Mouse (Mus musculus) heart, embryonic 14.5 days (tissue): ENCODE data around the gene Dmrt1. TPM values are rescaled to one million over a fixed set of nuclear protein-coding genes. Genes with fewer than 3 reads are reported as not detected.

Experiments used
- ATAC-seq: fragments of 200-750 bp; cut with Nextera tagmentation; 2 replicates; pipeline ENCODE4 v1.8.0; 2017; ENCODE audit warnings: low read depth, moderate TSS enrichment; ENCODE audit not compliant: insufficient number of reproducible peaks, insufficient read depth, low FRiP score
- H3K27ac ChIP-seq, 2 experiments: fragments of 200-500 bp in 1 of 2; fragments of 300-500 bp in 1 of 2; sonication (generic) in 1 of 2; replicated peaks in 1 of 2; 2 replicates each; pipeline ENCODE4 v1.5.1; 2012 to 2014; ENCODE audit warnings: low read depth in 2 of 2, low read length in 2 of 2, control low read depth in 1 of 2, mild to moderate bottlenecking in 1 of 2, mixed read lengths in 1 of 2; ENCODE audit not compliant: control insufficient read depth in 1 of 2, insufficient read depth in 1 of 2
- H3K27me3 ChIP-seq: fragments of 300-500 bp; sonication (generic); 2 replicates; pipeline ENCODE4 v1.6.1; 2014; ENCODE audit warnings: mild to moderate bottlenecking, low read length, control low read depth; ENCODE audit not compliant: control insufficient read depth, insufficient read depth
- H3K36me3 ChIP-seq: fragments of 300-500 bp; sonication (generic); 2 replicates; pipeline ENCODE4 v1.6.1; 2014; ENCODE audit warnings: mild to moderate bottlenecking, control low read depth, low read length, mixed read lengths; ENCODE audit not compliant: control insufficient read depth, insufficient read depth
- H3K4me1 ChIP-seq, 2 experiments: fragments of 200-500 bp in 1 of 2; fragments of 300-500 bp in 1 of 2; sonication (generic) in 1 of 2; 2 replicates each; pipeline ENCODE4 v1.6.1; 2012 to 2014; ENCODE audit warnings: low read length in 2 of 2, control low read depth in 1 of 2, mixed read lengths in 1 of 2; ENCODE audit not compliant: control insufficient read depth in 2 of 2, insufficient read depth in 2 of 2
- H3K4me2 ChIP-seq: fragments of 300-500 bp; sonication (generic); 2 replicates; pipeline ENCODE4 v1.6.1; 2014; ENCODE audit warnings: mild to moderate bottlenecking, low read length
- H3K4me3 ChIP-seq, 2 experiments: fragments of 200-500 bp in 1 of 2; fragments of 300-500 bp in 1 of 2; sonication (generic) in 1 of 2; 2 replicates each; pipeline ENCODE4 v1.5.1; 2012 to 2014; ENCODE audit warnings: low read length in 2 of 2, mild to moderate bottlenecking in 2 of 2, control low read depth in 1 of 2, low read depth in 1 of 2, moderate library complexity in 1 of 2; ENCODE audit not compliant: control insufficient read depth in 1 of 2, insufficient read depth in 1 of 2
- H3K9ac ChIP-seq: fragments of 300-500 bp; sonication (generic); 2 replicates; pipeline ENCODE4 v1.6.1; 2014; ENCODE audit warnings: mild to moderate bottlenecking, low read length
- H3K9me3 ChIP-seq: fragments of 300-500 bp; sonication (generic); 2 replicates; pipeline ENCODE4 v1.6.1; 2016; ENCODE audit warnings: low read length, control low read depth; ENCODE audit not compliant: control insufficient read depth
- WGBS: fragments of 180-500 bp; shearing (Covaris S2); extraction: QIAGEN DNeasy Blood & Tissue Kit; methylation state at CpG from one replicate; pipeline ENCODE4 v1.1.7; 2014; 5-methylcytosine and 5-hydroxymethylcytosine counted together
- polyA plus RNA-seq: library from polyadenylated mRNA; unstranded; fragments of >200 nt; fragmentation: Nextera tagmentation; extraction: Ambion mirVana; gene quantifications from 2 replicates; pipeline ENCODE4 v1.2.1, GENCODE M21; 2014

Gene Dmrt1
- polyA plus RNA-seq, 1 experiment from 2014 or later = not detected

DNA sequence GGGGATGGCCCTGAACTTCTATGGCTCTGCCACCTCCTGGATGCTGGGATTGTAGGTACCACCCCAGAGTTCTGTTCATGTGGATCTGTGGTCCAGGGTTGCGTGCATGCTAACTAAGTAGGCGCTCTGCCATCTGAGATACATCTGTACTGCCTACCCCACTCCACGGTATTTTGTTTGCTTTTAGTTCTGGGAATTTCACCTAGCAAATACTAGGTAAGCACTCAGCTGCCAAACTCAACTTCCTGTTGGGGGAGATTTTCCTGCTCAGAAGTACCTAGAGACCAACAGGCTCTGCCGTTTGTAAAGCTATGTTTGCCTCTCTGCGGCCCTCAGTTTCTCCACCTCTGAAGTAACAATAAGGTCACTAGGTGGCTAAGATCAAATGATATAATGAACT, 129.7 kb downstream of the Dmrt1 start:
- ATAC-seq = no peak
- no peak overlapping the region for H3K4me2 ChIP-seq

DNA sequence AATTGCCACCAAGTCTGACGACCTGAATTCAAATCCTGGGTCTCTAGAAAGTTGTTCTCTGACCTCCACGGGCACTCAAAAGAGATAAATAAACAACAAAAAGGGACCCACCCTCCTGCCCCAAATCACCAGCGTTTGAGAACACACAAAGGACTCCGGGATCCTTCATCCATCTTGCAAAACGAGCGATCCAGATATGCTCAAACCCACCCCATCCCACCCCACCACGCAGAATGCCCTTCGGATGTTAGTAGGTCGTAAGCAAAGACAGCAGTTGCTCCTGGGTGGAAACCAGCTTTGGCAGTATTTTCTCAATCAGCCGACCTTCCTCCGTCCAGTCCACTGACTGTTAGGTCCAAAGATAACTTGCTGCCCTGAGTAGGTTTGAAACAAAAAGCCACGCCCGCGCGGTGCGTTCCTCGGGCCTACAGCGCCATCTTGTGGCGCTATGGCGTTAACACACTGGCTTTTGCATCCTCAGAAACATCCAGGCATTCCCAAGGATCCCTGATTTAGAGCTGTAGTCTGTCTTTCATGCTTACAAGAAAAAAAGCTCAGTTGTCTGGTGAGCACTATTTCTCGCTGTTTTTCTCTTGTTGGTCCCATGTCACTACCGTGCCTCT, 130.3 kb downstream of the Dmrt1 start:
- no peaks in the 10 kb centered on the region; the same call in 1 of the 2 replicates for H3K27me3 ChIP-seq
- no peak overlapping the region for H3K27ac ChIP-seq
- no peaks in the 10 kb centered on the region for H3K36me3 ChIP-seq
- H3K4me1 ChIP-seq = no peaks in the 10 kb centered on the region
- peak overlapping the region; percentile 64 for H3K4me2 ChIP-seq
- peak overlapping the region; percentile 44; the same call in 1 of the 2 replicates for H3K9ac ChIP-seq
- no peaks in the 10 kb centered on the region for H3K9me3 ChIP-seq
- 14% methylated on average over 22 of the region's 22 CpGs for WGBS
- peak overlapping the region; percentile 22 to 31 for H3K4me3 ChIP-seq
- no peak for ATAC-seq

More for the DNA sequence above, 129.7 kb downstream of the Dmrt1 start:
- 85% methylated on average over 5 of the region's 5 CpGs for WGBS
- Histone ChIP-seq H3K27me3 (no peaks in the 10 kb centered on the region; the same call in 1 of the 2 replicates), H3K27ac (no peak overlapping the region), H3K9me3 (no peaks in the 10 kb centered on the region), H3K9ac (no peak overlapping the region), H3K4me1 (no peaks in the 10 kb centered on the region), H3K36me3 (no peaks in the 10 kb centered on the region), H3K4me3 (no peak overlapping the region)

DNA sequence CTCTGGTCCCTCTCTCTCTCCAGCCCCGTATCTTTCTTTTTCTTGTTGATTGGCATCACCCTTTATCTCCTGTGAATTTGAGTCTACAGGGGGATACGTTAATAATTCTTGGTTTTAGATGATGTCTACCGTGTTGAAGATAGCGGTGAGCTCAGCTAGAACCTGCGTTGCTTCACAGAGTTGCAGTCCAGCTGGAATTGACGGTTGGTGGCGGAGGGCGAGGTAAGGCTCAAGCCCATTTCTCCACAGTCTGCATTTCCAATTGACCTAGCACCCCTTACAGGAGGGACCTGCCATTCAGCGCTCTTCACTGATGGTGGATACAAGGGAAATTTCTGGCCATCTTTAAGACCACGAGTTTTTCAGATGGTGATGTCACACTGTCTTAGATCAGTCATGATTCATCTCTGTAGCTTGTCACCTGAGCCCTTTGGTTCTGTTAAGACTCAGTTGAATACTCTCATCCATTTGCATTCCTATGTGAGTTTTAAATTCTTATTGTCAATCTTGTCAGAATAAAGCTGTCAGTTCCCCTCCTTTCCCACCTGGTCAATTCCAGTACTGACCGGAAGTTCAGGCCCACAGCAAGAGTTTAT, 133.4 kb downstream of the Dmrt1 start:
- Histone ChIP-seq H3K27me3 (no peaks in the 10 kb centered on the region; the same call in 1 of the 2 replicates), H3K4me3 (no peak overlapping the region), H3K9me3 (no peaks in the 10 kb centered on the region), H3K4me1 (no peaks in the 10 kb centered on the region), H3K9ac (no peak overlapping the region), H3K4me2 (no peak overlapping the region), H3K27ac (no peak overlapping the region), H3K36me3 (no peaks in the 10 kb centered on the region)
- ATAC-seq = no peak
- 69% methylated on average over 11 of the region's 11 CpGs for WGBS

DNA sequence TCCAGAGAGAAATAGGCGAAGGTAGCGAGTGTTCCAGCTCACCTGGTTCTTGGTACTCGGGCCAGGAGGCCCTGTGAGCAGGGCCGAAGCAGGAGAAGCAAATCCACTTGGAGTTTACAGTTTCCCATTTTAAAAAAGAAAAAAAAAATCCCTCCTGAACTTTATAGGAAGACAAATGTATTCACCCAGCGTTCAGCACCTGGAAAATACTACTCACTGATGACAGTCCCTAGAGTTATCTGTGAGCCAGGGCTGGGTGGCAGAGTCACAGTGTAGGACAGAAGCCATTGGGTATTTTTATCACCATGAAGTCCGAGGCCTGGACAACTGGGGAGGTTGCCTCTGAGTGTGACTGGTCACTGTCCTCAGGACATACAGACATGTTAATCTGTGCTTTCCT, 136.4 kb downstream of the Dmrt1 start:
- H3K9me3 ChIP-seq = no peaks in the 10 kb centered on the region
- no peaks in the 10 kb centered on the region; the same call in 1 of the 2 replicates for H3K27me3 ChIP-seq
- no peaks in the 10 kb centered on the region for H3K4me1 ChIP-seq
- ATAC-seq = no peak
- H3K27ac ChIP-seq = no peak overlapping the region
- no peak overlapping the region for H3K9ac ChIP-seq
- no peak overlapping the region for H3K4me2 ChIP-seq
- H3K4me3 ChIP-seq = no peak overlapping the region
- no peaks in the 10 kb centered on the region for H3K36me3 ChIP-seq
- WGBS = 76% methylated on average over 6 of the region's 6 CpGs

DNA sequence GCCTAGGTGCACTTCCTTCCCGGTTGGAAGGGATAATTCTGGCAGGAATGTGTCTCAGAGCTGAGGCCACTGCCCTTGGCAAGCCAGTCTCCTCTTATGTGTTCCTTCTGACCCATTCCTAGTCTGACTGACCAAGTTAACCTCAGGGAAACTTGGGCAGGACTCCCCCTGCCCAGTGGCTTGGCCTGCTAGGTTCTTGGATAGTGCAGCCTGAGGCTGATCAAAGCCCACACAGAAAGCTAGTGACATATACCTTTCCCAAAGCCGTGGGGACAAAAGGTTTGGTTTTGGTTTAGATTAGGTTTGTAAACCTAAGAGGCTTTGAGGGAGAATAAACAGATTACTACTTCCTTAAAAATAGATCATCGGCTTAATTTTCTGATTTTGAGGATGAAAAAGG, 141.7 kb downstream of the Dmrt1 start:
- ATAC-seq = no peak

DNA sequence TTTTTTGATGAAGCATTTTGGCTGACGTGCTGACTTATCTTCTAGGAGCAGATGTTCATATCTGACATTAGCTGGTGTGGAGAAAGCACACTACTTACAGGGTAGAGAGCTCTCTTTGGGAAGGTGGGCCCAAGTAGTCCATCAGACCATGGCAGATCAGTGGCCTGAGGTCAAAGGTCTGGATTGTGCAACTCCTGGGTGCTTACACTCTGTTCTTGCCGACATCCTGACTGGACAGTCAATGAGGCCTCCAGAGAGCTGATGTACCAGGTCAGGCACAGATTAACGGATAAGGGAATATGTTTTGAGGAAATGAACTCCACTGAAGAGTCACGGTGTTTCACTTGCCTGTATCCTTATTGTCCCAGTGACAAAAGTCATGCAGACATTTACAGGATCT, 143.3 kb downstream of the Dmrt1 start:
- no peak overlapping the region for H3K4me2 ChIP-seq
- no peaks in the 10 kb centered on the region for H3K4me1 ChIP-seq
- no peak overlapping the region for H3K4me3 ChIP-seq
- WGBS = 65% methylated on average over 4 of the region's 4 CpGs
- H3K9ac ChIP-seq = no peak overlapping the region
- no peaks in the 10 kb centered on the region for H3K9me3 ChIP-seq
- ATAC-seq = no peak
- no peak overlapping the region for H3K27ac ChIP-seq
- no peaks in the 10 kb centered on the region for H3K27me3 ChIP-seq
- H3K36me3 ChIP-seq = no peaks in the 10 kb centered on the region

More for the DNA sequence above, 141.7 kb downstream of the Dmrt1 start:
- Histone ChIP-seq H3K27me3 (no peaks in the 10 kb centered on the region), H3K27ac (no peak overlapping the region), H3K4me3 (no peak overlapping the region), H3K9me3 (no peaks in the 10 kb centered on the region), H3K4me2 (no peak overlapping the region), H3K9ac (no peak overlapping the region), H3K4me1 (no peaks in the 10 kb centered on the region), H3K36me3 (no peaks in the 10 kb centered on the region)
- 64% methylated on average over 3 of the region's 3 CpGs for WGBS

DNA sequence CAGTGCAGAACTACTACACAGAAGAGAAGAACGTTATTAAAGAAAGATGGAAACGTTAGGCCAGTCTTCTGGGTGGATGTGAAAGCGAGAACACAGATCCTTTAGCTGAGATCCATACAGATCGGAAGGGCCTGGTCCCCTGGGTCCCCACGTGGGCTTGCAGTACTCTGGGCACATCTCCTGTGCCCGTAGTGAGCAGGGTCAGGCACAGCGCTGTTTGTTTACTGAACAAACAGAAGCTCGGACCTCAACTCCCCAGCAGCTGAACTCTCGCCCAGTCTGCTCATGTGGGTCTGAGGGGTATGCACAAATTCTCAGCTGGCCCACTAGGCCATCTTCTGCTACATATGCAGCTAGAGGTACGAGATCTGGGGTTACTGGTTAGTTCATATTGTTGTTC, 145.1 kb downstream of the Dmrt1 start:
- no peak overlapping the region for H3K4me2 ChIP-seq
- ATAC-seq = no peak
- H3K4me1 ChIP-seq = no peaks in the 10 kb centered on the region
- H3K9me3 ChIP-seq = no peaks in the 10 kb centered on the region
- H3K9ac ChIP-seq = no peak overlapping the region
- H3K4me3 ChIP-seq = no peak overlapping the region
- 61% methylated on average over 10 of the region's 10 CpGs for WGBS
- no peak overlapping the region for H3K27ac ChIP-seq
- no peaks in the 10 kb centered on the region for H3K36me3 ChIP-seq
- H3K27me3 ChIP-seq = no peaks in the 10 kb centered on the region

DNA sequence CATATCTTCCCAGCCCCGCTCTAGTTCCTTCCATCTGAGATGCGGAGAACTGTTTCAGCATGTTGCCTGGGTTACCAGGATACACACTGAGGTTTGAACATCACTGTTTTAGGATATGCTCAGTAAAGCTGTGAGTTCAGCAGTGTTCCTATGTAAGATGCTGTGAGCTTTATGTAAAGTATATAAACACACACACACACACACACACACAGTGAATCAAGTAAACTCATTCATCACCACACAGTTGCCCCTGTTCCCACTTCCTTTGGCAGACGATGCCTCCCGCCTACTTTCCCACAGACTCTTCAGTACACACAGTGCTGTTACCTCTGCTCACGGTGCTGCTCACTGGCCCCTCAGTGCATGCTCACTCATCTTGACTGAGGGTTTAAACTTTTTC, 147.1 kb downstream of the Dmrt1 start:
- no peaks in the 10 kb centered on the region for H3K4me1 ChIP-seq
- no peaks in the 10 kb centered on the region for H3K27me3 ChIP-seq
- no peak overlapping the region for H3K9ac ChIP-seq
- no peaks in the 10 kb centered on the region for H3K36me3 ChIP-seq
- H3K4me3 ChIP-seq = no peak overlapping the region
- H3K27ac ChIP-seq = no peak overlapping the region
- no peak for ATAC-seq
- H3K9me3 ChIP-seq = no peaks in the 10 kb centered on the region
- WGBS = 70% methylated on average over 5 of the region's 5 CpGs
- H3K4me2 ChIP-seq = no peak overlapping the region
